Mouse (Mus musculus): ENCODE measurements around the gene Bola1. TPM values are rescaled to one million over a fixed set of nuclear protein-coding genes. Genes with fewer than 3 reads are reported as not detected.
"Not testable (repeated sequence)": the region's sequence is repeated elsewhere in the genome, so short reads cannot be mapped to it uniquely, and the experiment has no call there.

Bola1 gene
- polyA plus RNA-seq, 1 experiment, result 12.7 TPM

- no peak overlapping the region; the same call in 1 of the 2 replicates for H3K27ac ChIP-seq (ENCODE audit: control insufficient read depth, insufficient read depth, low read depth, low read length, poor library complexity)
- TF ChIP-seq POLR2A (IDR thresholded peaks at IDR 0.05; ENCODE audit: borderline replicate concordance, control insufficient read depth, low read depth, low read length), result no peak
- TF ChIP-seq CTCF (IDR thresholded peaks at IDR 0.05; ENCODE audit: control insufficient read depth, insufficient read depth, low read length), result no peak
- H3K4me3 ChIP-seq (replicated peaks; ENCODE audit: control insufficient read depth, low read depth, low read length), result no peak overlapping the region
- 37% methylated on average over 3 of the region's 3 CpGs for WGBS
- peaks cover 3% of the 10 kb centered on the region for H3K4me1 ChIP-seq (ENCODE audit: control insufficient read depth, insufficient read depth, low read length)
These were observed 32.3 kb upstream of the Bola1 start for GRCm38 (mm10) chr3:96251787-96252186.

GRCm38 (mm10) chr3:96250890-96251289, 31.4 kb upstream of the Bola1 start:
- Histone ChIP-seq H3K27ac (ENCODE audit: control insufficient read depth, insufficient read depth, low read depth, low read length, poor library complexity) (peak overlapping the region; percentile 40; the same call in 1 of the 2 replicates), H3K4me1 (ENCODE audit: control insufficient read depth, insufficient read depth, low read length) (peaks cover 3% of the 10 kb centered on the region), H3K4me3 (replicated peaks; ENCODE audit: control insufficient read depth, low read depth, low read length) (no peak overlapping the region)
- TF ChIP-seq CTCF (IDR thresholded peaks at IDR 0.05; ENCODE audit: control insufficient read depth, insufficient read depth, low read length) (no peak), POLR2A (IDR thresholded peaks at IDR 0.05; ENCODE audit: borderline replicate concordance, control insufficient read depth, low read depth, low read length) (no peak)
- 77% methylated on average over 3 of the region's 3 CpGs for WGBS

GRCm38 (mm10) chr3:96249034-96249345, 29.5 kb upstream of the Bola1 start:
- WGBS, result 86% methylated on average over 4 of the region's 4 CpGs
- TF ChIP-seq POLR2A (IDR thresholded peaks at IDR 0.05; ENCODE audit: borderline replicate concordance, control insufficient read depth, low read depth, low read length) (no peak), CTCF (IDR thresholded peaks at IDR 0.05; ENCODE audit: control insufficient read depth, insufficient read depth, low read length) (no peak)
- peak overlapping the region; percentile 12 for H3K4me3 ChIP-seq (replicated peaks; ENCODE audit: control insufficient read depth, low read depth, low read length)

GRCm38 (mm10) chr3:96248141-96249033, 28.9 kb upstream of the Bola1 start:
- Histone ChIP-seq H3K4me1 (ENCODE audit: control insufficient read depth, insufficient read depth, low read length) (peaks cover 7% of the 10 kb centered on the region), H3K27ac (ENCODE audit: control insufficient read depth, insufficient read depth, low read depth, low read length, poor library complexity) (peak overlapping the region; percentile 69), H3K4me3 (replicated peaks; ENCODE audit: control insufficient read depth, low read depth, low read length) (peak overlapping the region; percentile 50)
- WGBS, result 65% methylated on average over 6 of the region's 6 CpGs
- TF ChIP-seq POLR2A (IDR thresholded peaks at IDR 0.05; ENCODE audit: borderline replicate concordance, control insufficient read depth, low read depth, low read length) (no peak), CTCF (IDR thresholded peaks at IDR 0.05; ENCODE audit: control insufficient read depth, insufficient read depth, low read length) (no peak)

More at GRCm38 (mm10) chr3:96249034-96249345, 29.5 kb upstream of the Bola1 start:
- Histone ChIP-seq H3K4me1 (ENCODE audit: control insufficient read depth, insufficient read depth, low read length) (peaks cover 4% of the 10 kb centered on the region), H3K27ac (ENCODE audit: control insufficient read depth, insufficient read depth, low read depth, low read length, poor library complexity) (peak overlapping the region; percentile 69; the same call in 1 of the 2 replicates)

- WGBS, result 15% methylated on average over 11 of the region's 11 CpGs
- Histone ChIP-seq H3K4me3 (replicated peaks; ENCODE audit: control insufficient read depth, low read depth, low read length) (peak overlapping the region; percentile 60), H3K4me1 (ENCODE audit: control insufficient read depth, insufficient read depth, low read length) (peaks cover 7% of the 10 kb centered on the region)
These were observed 28.0 kb upstream of the Bola1 start for GRCm38 (mm10) chr3:96247356-96248140.

GRCm38 (mm10) chr3:96246427-96246856, 26.9 kb upstream of the Bola1 start, which contains the start of gene Hist2h3c1:
Gene Hist2h3c1, plus strand, starts transcription at chr3:96246685.
- not testable (repeated sequence) for H3K4me1 ChIP-seq (ENCODE audit: control insufficient read depth, insufficient read depth, low read length)
- WGBS, result 0% methylated on average over 9 of the region's 47 CpGs
- peak within 1 kb of the TSS; percentile 60 for H3K4me3 ChIP-seq (replicated peaks; ENCODE audit: control insufficient read depth, low read depth, low read length)
- H3K27ac ChIP-seq (ENCODE audit: control insufficient read depth, insufficient read depth, low read depth, low read length, poor library complexity), result peak within 1 kb of the TSS; percentile 88

More at GRCm38 (mm10) chr3:96247356-96248140, 28.0 kb upstream of the Bola1 start:
- H3K27ac ChIP-seq (ENCODE audit: control insufficient read depth, insufficient read depth, low read depth, low read length, poor library complexity), result peak overlapping the region; percentile 88
- no peak for TF ChIP-seq POLR2A (IDR thresholded peaks at IDR 0.05; ENCODE audit: borderline replicate concordance, control insufficient read depth, low read depth, low read length)
- no peak for TF ChIP-seq CTCF (IDR thresholded peaks at IDR 0.05; ENCODE audit: control insufficient read depth, insufficient read depth, low read length)

- peak; percentile 48; the same call in 1 of the 2 replicates for TF ChIP-seq POLR2A (IDR thresholded peaks at IDR 0.05; ENCODE audit: borderline replicate concordance, control insufficient read depth, low read depth, low read length)
- Histone ChIP-seq H3K27ac (ENCODE audit: control insufficient read depth, insufficient read depth, low read depth, low read length, poor library complexity) (peak overlapping the region; percentile 81), H3K4me3 (replicated peaks; ENCODE audit: control insufficient read depth, low read depth, low read length) (peak overlapping the region; percentile 53)
- under 1% methylated on average over 11 of the region's 21 CpGs for WGBS
- H3K4me1 ChIP-seq (ENCODE audit: control insufficient read depth, insufficient read depth, low read length), result not testable (repeated sequence)
These were observed 26.5 kb upstream of the Bola1 start for GRCm38 (mm10) chr3:96246018-96246417.

Measured in bone marrow, adult 2 months (tissue).